Mouse (Mus musculus): ENCODE data around the gene Gm21094. TPM values are rescaled to one million over a fixed set of nuclear protein-coding genes. Genes with fewer than 3 reads are reported as not detected.
"Not testable (repeated sequence)": the region's sequence is repeated elsewhere in the genome, so short reads cannot be mapped to it uniquely, and the experiment has no call there.

The Gm21094 gene
- not detected in 2 replicates for polyA plus RNA-seq (2015; fragmentation: Nextera tagmentation; extraction: Ambion mirVana)

GRCm38 (mm10) chrY:32620343-32620742 is at the start of gene Gm21094:
Gene Gm21094 (minus strand): TSS chrY:32620443.
- H3K9me3 ChIP-seq (replicated peaks); H3K36me3 ChIP-seq; DNase-seq; H3K4me2 ChIP-seq; H3K27ac ChIP-seq; H3K9ac ChIP-seq; H3K27me3 ChIP-seq; ATAC-seq (ENCODE audit: low read depth); H3K4me3 ChIP-seq (replicated peaks); H3K4me1 ChIP-seq (replicated peaks): not testable (repeated sequence)
- no CpG with 5 or more reads among the region's 8 CpGs for WGBS (ENCODE audit: insufficient replicate concordance)

All from liver, embryonic 13.5 days (tissue).